Mouse (Mus musculus): ENCODE measurements at regions not wholly inside any gene's neighbourhood (a gene's known extent, or its start where the extent isn't known, plus 50 kb on each side); places are given as distances from the start of the nearest gene placed in this dataset.
"Not testable (repeated sequence)": the region's sequence is repeated elsewhere in the genome, so short reads cannot be mapped to it uniquely, and the experiment has no call there.

DNA sequence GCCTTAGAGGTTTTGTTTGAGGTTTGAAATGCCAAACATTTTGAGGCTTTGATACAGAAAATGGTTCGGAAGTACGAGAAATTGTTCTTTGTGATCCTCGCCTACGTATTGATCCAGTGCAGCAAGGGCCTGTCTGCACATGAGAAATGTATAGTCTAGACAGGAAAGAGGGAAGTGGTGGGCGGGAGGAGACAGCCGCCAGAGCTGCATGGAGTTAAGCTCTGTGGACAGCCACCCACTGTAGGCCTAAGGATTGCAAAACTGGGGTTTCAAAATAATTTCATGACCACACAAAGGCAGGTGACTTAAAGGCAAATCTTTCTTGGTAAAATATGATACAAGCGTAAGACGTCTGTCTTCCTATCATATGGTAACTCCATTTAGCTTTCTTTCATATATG lies 178.4 kb downstream of the Csl start:
- Histone ChIP-seq H3K9ac (no peak overlapping the region), H3K9me3 (replicated peaks) (no peaks in the 10 kb centered on the region), H3K4me2 (replicated peaks) (no peak overlapping the region), H3K4me3 (no peak overlapping the region), H3K4me1 (no peaks in the 10 kb centered on the region), H3K27me3 (no peaks in the 10 kb centered on the region), H3K27ac (no peak overlapping the region), H3K36me3 (no peaks in the 10 kb centered on the region)
- WGBS = 81% methylated on average over 8 of the region's 8 CpGs
- ATAC-seq (ENCODE audit: low FRiP score) = no peak

- H3K36me3 ChIP-seq = no peaks in the 10 kb centered on the region
Observed at GRCm38 (mm10) chr10:99584855-99585254, 174.6 kb downstream of the Csl start.

DNA sequence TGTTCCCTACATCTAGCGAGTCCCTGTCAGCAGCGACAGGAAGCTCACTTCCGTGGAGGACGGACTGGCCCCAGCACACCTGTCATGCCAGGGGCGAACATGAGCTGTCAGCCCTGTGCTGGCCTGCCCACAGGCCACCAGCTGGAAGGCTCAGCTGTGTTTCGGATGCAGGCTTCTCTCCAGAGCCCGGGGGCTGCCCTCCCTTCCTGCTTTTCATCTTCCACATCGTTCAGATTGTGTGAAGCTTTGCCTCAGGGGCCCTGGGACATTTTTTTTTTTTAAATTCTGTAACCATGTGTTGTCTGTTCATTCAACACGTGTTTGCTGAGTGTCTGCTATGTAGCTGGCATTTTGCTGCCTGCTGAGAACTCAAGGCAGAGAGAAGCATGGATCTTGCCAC lies 167.2 kb downstream of the Csl start:
- 33% methylated on average over 9 of the region's 9 CpGs for WGBS
- H3K27me3 ChIP-seq = no peaks in the 10 kb centered on the region
- peak; percentile 71 for ATAC-seq (ENCODE audit: low FRiP score)
- H3K4me3 ChIP-seq = no peak overlapping the region
- 0 out of 2 replicates have a peak overlapping the region, but pooled peaks have one; percentile 36 for H3K9ac ChIP-seq
- no peaks in the 10 kb centered on the region for H3K9me3 ChIP-seq (replicated peaks)
- H3K4me2 ChIP-seq (replicated peaks) = no peak overlapping the region; the same call in 1 of the 2 replicates
- H3K4me1 ChIP-seq = 0 out of 2 replicates have a peak, but pooled peaks cover 3% of the 10 kb centered on the region
- no peak overlapping the region for H3K27ac ChIP-seq
- no peaks in the 10 kb centered on the region for H3K36me3 ChIP-seq

More at GRCm38 (mm10) chr10:99584855-99585254, 174.6 kb downstream of the Csl start:
- Histone ChIP-seq H3K9me3 (replicated peaks) (no peaks in the 10 kb centered on the region), H3K27me3 (no peaks in the 10 kb centered on the region), H3K4me3 (no peak overlapping the region), H3K4me2 (replicated peaks) (no peak overlapping the region), H3K4me1 (no peaks in the 10 kb centered on the region), H3K27ac (no peak overlapping the region), H3K9ac (no peak overlapping the region)
- ATAC-seq (ENCODE audit: low FRiP score) = no peak
- WGBS = 90% methylated on average over 2 of the region's 2 CpGs

- WGBS = 87% methylated on average over 14 of the region's 14 CpGs
- no peak for ATAC-seq (ENCODE audit: low FRiP score)
- H3K9me3 ChIP-seq (replicated peaks) = 0 out of 2 replicates have a peak, but pooled peaks cover 3% of the 10 kb centered on the region
- H3K4me1 ChIP-seq = 0 out of 2 replicates have a peak, but pooled peaks cover 3% of the 10 kb centered on the region
- no peak overlapping the region for H3K9ac ChIP-seq
- no peak overlapping the region for H3K4me3 ChIP-seq
- no peak overlapping the region for H3K4me2 ChIP-seq (replicated peaks)
- H3K27me3 ChIP-seq = no peaks in the 10 kb centered on the region
- H3K36me3 ChIP-seq = no peaks in the 10 kb centered on the region
- no peak overlapping the region for H3K27ac ChIP-seq
Observed at GRCm38 (mm10) chr10:99595659-99596058, 163.8 kb downstream of the Csl start.

DNA sequence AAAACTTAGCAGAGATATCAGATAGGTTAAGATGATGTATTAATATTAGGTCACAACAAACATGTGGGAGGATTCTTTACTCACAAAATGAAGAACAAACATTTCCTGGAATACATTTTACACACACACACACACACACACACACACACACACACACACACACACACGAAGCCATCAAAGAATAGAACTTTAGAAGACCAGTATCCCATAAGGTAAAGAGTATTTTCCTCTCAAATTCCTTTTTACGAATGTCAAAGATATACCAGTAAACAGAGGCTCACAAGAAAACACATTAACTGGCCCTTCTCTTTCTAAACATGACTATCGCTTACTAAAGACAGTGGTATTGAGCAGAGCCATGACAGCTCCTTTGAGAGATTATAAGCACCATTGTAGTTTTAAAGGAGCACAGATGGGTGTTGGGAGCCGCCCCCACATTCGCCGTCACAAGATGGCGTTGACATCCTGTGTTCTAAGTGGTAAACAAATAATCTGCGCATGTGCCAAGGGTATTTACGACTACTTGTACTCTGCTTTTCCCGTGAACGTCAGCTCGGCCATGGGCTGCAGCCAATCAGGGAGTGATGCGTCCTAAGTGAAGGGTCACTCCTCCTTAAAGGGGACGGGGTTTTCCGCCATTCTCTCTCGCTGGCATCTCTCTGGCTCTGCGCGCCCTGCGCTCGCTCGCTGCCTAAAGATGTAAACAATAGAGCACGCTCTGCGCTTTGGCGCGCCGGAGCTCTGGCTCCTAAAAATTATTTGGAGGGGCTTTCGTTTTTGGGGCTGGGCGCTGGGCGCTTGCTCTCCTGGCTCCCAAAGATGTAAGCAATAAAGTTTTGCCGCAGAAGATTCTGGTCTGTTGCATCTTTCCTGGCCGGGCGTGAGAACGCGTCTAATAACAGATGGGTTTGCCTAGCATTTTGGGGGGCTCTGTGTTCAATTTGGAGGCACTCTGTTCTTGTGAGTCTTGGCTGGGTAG lies 160.0 kb downstream of the Csl start:
- peak; percentile 73 for ATAC-seq (ENCODE audit: low FRiP score)
- Histone ChIP-seq H3K27ac (0 out of 2 replicates have a peak overlapping the region, but pooled peaks have one; percentile 3), H3K4me2 (replicated peaks) (peak overlapping the region; percentile 52), H3K9ac (peak overlapping the region; percentile 54), H3K4me3 (peak overlapping the region; percentile 42)
- not testable (repeated sequence) for H3K4me1 ChIP-seq; H3K36me3 ChIP-seq; H3K27me3 ChIP-seq; H3K9me3 ChIP-seq (replicated peaks)
- WGBS = 43% methylated on average over 27 of the region's 34 CpGs

GRCm38 (mm10) chr10:99602331-99602730 lies 157.1 kb downstream of the Csl start:
- H3K27me3 ChIP-seq = no peaks in the 10 kb centered on the region
- H3K9ac ChIP-seq = no peak overlapping the region
- ATAC-seq (ENCODE audit: low FRiP score) = no peak
- H3K27ac ChIP-seq = no peak overlapping the region
- H3K36me3 ChIP-seq = no peaks in the 10 kb centered on the region
- H3K4me3 ChIP-seq = no peak overlapping the region
- H3K4me1 ChIP-seq = no peaks in the 10 kb centered on the region
- WGBS = 88% methylated on average over 5 of the region's 5 CpGs
- no peak overlapping the region for H3K4me2 ChIP-seq (replicated peaks)
- 0 out of 2 replicates have a peak, but pooled peaks cover 3% of the 10 kb centered on the region for H3K9me3 ChIP-seq (replicated peaks)

- Histone ChIP-seq H3K36me3 (no peaks in the 10 kb centered on the region), H3K4me3 (no peak overlapping the region), H3K9ac (no peak overlapping the region), H3K4me1 (no peaks in the 10 kb centered on the region), H3K27ac (no peak overlapping the region), H3K4me2 (replicated peaks) (no peak overlapping the region), H3K27me3 (no peaks in the 10 kb centered on the region), H3K9me3 (replicated peaks) (no peaks in the 10 kb centered on the region)
- no peak for ATAC-seq (ENCODE audit: low FRiP score)
- 85% methylated on average over 1 of the region's 1 CpGs for WGBS
Observed at GRCm38 (mm10) chr10:99604172-99604571, 155.3 kb downstream of the Csl start.

GRCm38 (mm10) chr10:99608477-99608876 lies 151.0 kb downstream of the Csl start:
- Histone ChIP-seq H3K9ac (no peak overlapping the region), H3K4me1 (no peaks in the 10 kb centered on the region), H3K36me3 (no peaks in the 10 kb centered on the region), H3K4me3 (no peak overlapping the region), H3K9me3 (replicated peaks) (no peaks in the 10 kb centered on the region), H3K4me2 (replicated peaks) (no peak overlapping the region), H3K27ac (no peak overlapping the region), H3K27me3 (no peaks in the 10 kb centered on the region)
- no peak for ATAC-seq (ENCODE audit: low FRiP score)
- 89% methylated on average over 10 of the region's 10 CpGs for WGBS

DNA sequence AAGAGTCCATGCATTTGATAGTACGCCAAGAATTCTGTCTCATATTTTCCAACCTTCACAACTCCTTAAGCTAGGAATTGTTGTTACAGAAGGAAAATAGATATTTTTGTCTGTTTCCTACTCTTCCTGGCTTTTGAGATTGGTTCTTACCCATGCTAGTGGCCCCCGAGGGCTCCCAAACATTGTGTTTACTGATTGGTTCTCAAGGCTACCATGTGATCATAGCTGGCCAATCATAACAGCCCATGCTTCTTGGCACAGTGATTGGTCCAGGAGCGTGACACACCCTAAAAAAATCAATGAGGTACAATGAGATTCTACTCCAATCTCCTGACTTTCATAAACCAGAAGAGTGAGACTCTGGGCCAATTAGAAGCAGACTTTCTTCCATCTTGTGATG lies 150.0 kb downstream of the Csl start:
- no peak for ATAC-seq (ENCODE audit: low FRiP score)
- 95% methylated on average over 3 of the region's 3 CpGs for WGBS
- H3K36me3 ChIP-seq = no peaks in the 10 kb centered on the region

GRCm38 (mm10) chr10:99610890-99611289 lies 148.6 kb downstream of the Csl start:
- WGBS = 89% methylated on average over 4 of the region's 4 CpGs
- Histone ChIP-seq H3K4me2 (replicated peaks) (no peak overlapping the region), H3K27ac (no peak overlapping the region), H3K4me3 (no peak overlapping the region), H3K4me1 (no peaks in the 10 kb centered on the region), H3K27me3 (no peaks in the 10 kb centered on the region), H3K9me3 (replicated peaks) (no peaks in the 10 kb centered on the region), H3K9ac (no peak overlapping the region), H3K36me3 (no peaks in the 10 kb centered on the region)
- no peak for ATAC-seq (ENCODE audit: low FRiP score)

More for the DNA sequence above, 150.0 kb downstream of the Csl start:
- Histone ChIP-seq H3K27ac (no peak overlapping the region), H3K4me2 (replicated peaks) (no peak overlapping the region), H3K9me3 (replicated peaks) (no peaks in the 10 kb centered on the region), H3K9ac (no peak overlapping the region), H3K27me3 (no peaks in the 10 kb centered on the region), H3K4me1 (no peaks in the 10 kb centered on the region), H3K4me3 (no peak overlapping the region)

GRCm38 (mm10) chr10:99614392-99615249 lies 144.8 kb downstream of the Csl start:
- Histone ChIP-seq H3K27ac (no peak overlapping the region), H3K4me1 (no peaks in the 10 kb centered on the region), H3K27me3 (no peaks in the 10 kb centered on the region), H3K36me3 (no peaks in the 10 kb centered on the region), H3K4me2 (replicated peaks) (no peak overlapping the region), H3K4me3 (no peak overlapping the region), H3K9me3 (replicated peaks) (no peaks in the 10 kb centered on the region), H3K9ac (no peak overlapping the region)
- 70% methylated on average over 7 of the region's 7 CpGs for WGBS
- ATAC-seq (ENCODE audit: low FRiP score) = no peak

DNA sequence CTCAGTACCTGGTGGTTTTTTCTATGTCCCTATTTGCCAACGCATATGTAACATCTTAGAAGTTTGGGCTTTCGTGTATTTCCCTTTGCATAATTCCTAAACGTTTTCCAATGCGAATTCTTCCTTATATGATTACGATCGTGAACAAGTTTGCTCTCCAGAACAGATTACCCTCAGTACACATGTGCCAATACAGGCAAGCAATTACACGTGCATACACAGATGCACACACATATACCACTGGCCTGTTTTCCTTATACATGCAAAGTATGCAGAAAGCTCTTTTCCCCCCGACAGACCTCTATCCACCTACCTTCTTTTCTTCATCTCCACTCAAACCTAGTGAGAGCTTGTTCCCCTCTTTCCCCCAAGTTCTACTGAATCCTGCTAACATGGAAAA lies 144.1 kb downstream of the Csl start:
- H3K4me1 ChIP-seq = no peaks in the 10 kb centered on the region
- no peak overlapping the region for H3K4me2 ChIP-seq (replicated peaks)
- no peaks in the 10 kb centered on the region for H3K9me3 ChIP-seq (replicated peaks)
- 84% methylated on average over 8 of the region's 8 CpGs for WGBS
- no peak overlapping the region for H3K9ac ChIP-seq
- ATAC-seq (ENCODE audit: low FRiP score) = no peak
- H3K27me3 ChIP-seq = no peaks in the 10 kb centered on the region
- H3K4me3 ChIP-seq = no peak overlapping the region
- no peak overlapping the region for H3K27ac ChIP-seq
- no peaks in the 10 kb centered on the region for H3K36me3 ChIP-seq

Measured in hindbrain, embryonic 12.5 days (tissue).